Mouse (Mus musculus) neural tube, embryonic 15.5 days (tissue): Measurements from ENCODE around the gene Tmcc1. TPM values are rescaled to one million over a fixed set of nuclear protein-coding genes. Genes with fewer than 3 reads are reported as not detected.
A peak's percentile ranks its signal among the peaks of the same experiment; 100 is the strongest.
"Not testable (repeated sequence)": the region's sequence is repeated elsewhere in the genome, so short reads cannot be mapped to it uniquely, and the experiment has no call there.

ENCODE experiments used
- ATAC-seq: fragments of 200-750 bp; cut with Nextera tagmentation; 2 replicates; pipeline ENCODE4 v1.8.0; 2017; ENCODE audit warnings: mild to moderate bottlenecking, moderate TSS enrichment, moderate library complexity; ENCODE audit not compliant: low FRiP score
- H3K27ac ChIP-seq: fragments of 300-500 bp; sonication (generic); replicated peaks from 2 replicates; pipeline ENCODE4 v1.5.1; 2015; ENCODE audit warnings: mild to moderate bottlenecking, inconsistent platforms
- H3K27me3 ChIP-seq: fragments of 300-500 bp; sonication (generic); replicated peaks from 2 replicates; pipeline ENCODE4 v1.6.1; 2015; ENCODE audit warnings: inconsistent platforms
- H3K36me3 ChIP-seq: fragments of 300-500 bp; sonication (generic); 2 replicates; pipeline ENCODE4 v1.6.1; 2015; ENCODE audit warnings: inconsistent platforms
- H3K4me1 ChIP-seq: fragments of 300-500 bp; sonication (generic); 2 replicates; pipeline ENCODE4 v1.6.1; 2015; ENCODE audit warnings: inconsistent platforms
- H3K4me2 ChIP-seq: fragments of 300-500 bp; sonication (generic); 2 replicates; pipeline ENCODE4 v1.6.1; 2015; ENCODE audit warnings: inconsistent platforms, mild to moderate bottlenecking, moderate library complexity
- H3K4me3 ChIP-seq: fragments of 300-500 bp; sonication (generic); replicated peaks from 2 replicates; pipeline ENCODE4 v1.5.1; 2015; ENCODE audit warnings: mild to moderate bottlenecking, inconsistent platforms
- H3K9ac ChIP-seq: fragments of 300-500 bp; sonication (generic); replicated peaks from 2 replicates; pipeline ENCODE4 v1.6.1; 2015; ENCODE audit warnings: mild to moderate bottlenecking, inconsistent platforms
- H3K9me3 ChIP-seq: fragments of 300-500 bp; sonication (generic); replicated peaks from 2 replicates; pipeline ENCODE4 v1.6.1; 2016; ENCODE audit warnings: inconsistent platforms
- WGBS: fragments of 180-500 bp; shearing (Covaris S2); methylation state at CpG from one replicate; pipeline ENCODE4 v1.1.7; 2015; ENCODE audit warnings: mixed read lengths; 5-methylcytosine and 5-hydroxymethylcytosine counted together
- polyA plus RNA-seq: library from polyadenylated mRNA; unstranded; fragments of >200 nt; fragmentation: Nextera tagmentation; extraction: Ambion mirVana; gene quantifications from 2 replicates; pipeline ENCODE4 v1.2.1, GENCODE M21; 2015

Gene Tmcc1
- 23.2 and 25.2 TPM in 2 replicates for polyA plus RNA-seq

GRCm38 (mm10) chr6:116193394-116194393 lies at the start of gene Tmcc1:
Gene Tmcc1, minus strand, starts transcription at chr6:116193486.
- Histone ChIP-seq H3K27ac (peak within 1 kb of the TSS; percentile 86), H3K36me3 (no peaks in the 10 kb centered on the region), H3K9ac (peak within 1 kb of the TSS; percentile 91), H3K4me1 (peaks cover 34% of the 10 kb centered on the region), H3K27me3 (no peaks in the 10 kb centered on the region), H3K9me3 (no peaks in the 10 kb centered on the region), H3K4me2 (peak within 1 kb of the TSS; percentile 93), H3K4me3 (peak within 1 kb of the TSS; percentile 97)
- peak; percentile 92 for ATAC-seq
- under 1% methylated on average over 54 of the region's 68 CpGs for WGBS

- 81% methylated on average over 2 of the region's 2 CpGs for WGBS
- no peak overlapping the region for H3K9ac ChIP-seq
- no peak overlapping the region for H3K4me2 ChIP-seq
- ATAC-seq = no peak
- H3K36me3 ChIP-seq = peaks cover 74% of the 10 kb centered on the region
- H3K9me3 ChIP-seq = no peaks in the 10 kb centered on the region
- H3K4me1 ChIP-seq = no peaks in the 10 kb centered on the region
- H3K4me3 ChIP-seq = no peak overlapping the region
- no peak overlapping the region for H3K27ac ChIP-seq
- H3K27me3 ChIP-seq = no peaks in the 10 kb centered on the region
Observed at GRCm38 (mm10) chr6:116240371-116240770, 47.1 kb upstream of the Tmcc1 start.

GRCm38 (mm10) chr6:116238083-116238482 lies 44.8 kb upstream of the Tmcc1 start:
- Histone ChIP-seq H3K27ac (no peak overlapping the region), H3K4me1 (no peaks in the 10 kb centered on the region), H3K9me3 (no peaks in the 10 kb centered on the region), H3K9ac (no peak overlapping the region), H3K36me3 (peaks cover 75% of the 10 kb centered on the region), H3K4me2 (no peak overlapping the region), H3K4me3 (no peak overlapping the region), H3K27me3 (no peaks in the 10 kb centered on the region)
- 92% methylated on average over 5 of the region's 5 CpGs for WGBS
- no peak for ATAC-seq

- Histone ChIP-seq H3K4me2 (no peak overlapping the region), H3K9me3 (no peaks in the 10 kb centered on the region), H3K27ac (no peak overlapping the region), H3K9ac (no peak overlapping the region), H3K4me1 (no peaks in the 10 kb centered on the region), H3K36me3 (peaks cover 77% of the 10 kb centered on the region), H3K27me3 (no peaks in the 10 kb centered on the region), H3K4me3 (no peak overlapping the region)
- ATAC-seq = no peak
- 91% methylated on average over 5 of the region's 5 CpGs for WGBS
Observed at GRCm38 (mm10) chr6:116235336-116235735, 42.0 kb upstream of the Tmcc1 start.

- not testable (repeated sequence) for H3K4me3 ChIP-seq, ATAC-seq, H3K4me1 ChIP-seq, H3K27ac ChIP-seq, H3K27me3 ChIP-seq, H3K4me2 ChIP-seq, H3K9me3 ChIP-seq, H3K9ac ChIP-seq
- WGBS = 93% methylated on average over 2 of the region's 2 CpGs
- peaks cover 76% of the 10 kb centered on the region for H3K36me3 ChIP-seq
Observed at GRCm38 (mm10) chr6:116234821-116235220, 41.5 kb upstream of the Tmcc1 start.

DNA sequence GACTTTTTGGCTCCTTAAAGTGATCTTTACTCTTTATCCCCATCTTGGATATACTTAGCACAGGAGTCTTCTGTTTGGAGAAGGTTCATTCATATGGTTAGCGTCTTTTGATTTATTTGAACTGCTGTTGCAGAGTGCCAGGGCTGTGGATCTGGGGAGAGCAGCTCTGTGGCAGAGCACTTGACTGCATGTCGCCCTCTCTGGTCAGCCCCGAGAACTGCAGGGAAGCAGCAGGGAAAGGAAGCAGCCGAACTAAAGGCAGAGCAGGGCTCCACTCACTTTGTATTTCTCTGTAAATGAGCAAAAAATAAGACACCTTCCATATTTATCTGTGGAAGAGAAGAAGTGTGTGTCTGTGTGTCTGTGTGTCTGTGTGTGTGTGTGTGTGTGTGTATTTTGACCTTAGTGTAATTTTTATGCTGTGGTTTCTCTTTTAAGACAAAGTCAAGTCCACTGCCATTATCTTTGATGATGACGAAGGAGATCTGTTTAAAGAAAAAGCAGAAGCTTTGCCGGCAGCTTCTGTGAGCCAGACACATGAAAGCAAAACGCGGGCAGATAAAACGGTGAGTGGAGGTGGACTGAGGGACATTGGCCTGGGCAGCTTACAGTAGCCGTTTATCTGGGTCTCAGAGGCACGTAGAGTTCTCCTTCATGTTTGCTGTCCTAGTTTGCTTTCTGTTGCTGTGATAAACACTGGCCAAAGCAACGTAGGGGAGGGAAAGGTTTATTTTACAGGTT lies 35.7 kb upstream of the Tmcc1 start:
- no peak overlapping the region for H3K9ac ChIP-seq

GRCm38 (mm10) chr6:116227767-116228166 lies 34.5 kb upstream of the Tmcc1 start:
- Histone ChIP-seq H3K36me3 (peaks cover 73% of the 10 kb centered on the region), H3K9me3 (no peaks in the 10 kb centered on the region)
- whole genome bisulfite sequencing = 76% methylated on average over 11 of the region's 11 CpGs

More for the DNA sequence above, 35.7 kb upstream of the Tmcc1 start:
- no peaks in the 10 kb centered on the region for H3K9me3 ChIP-seq
- H3K4me1 ChIP-seq = no peaks in the 10 kb centered on the region
- H3K4me3 ChIP-seq = no peak overlapping the region
- 69% methylated on average over 12 of the region's 12 CpGs for WGBS
- no peaks in the 10 kb centered on the region for H3K27me3 ChIP-seq
- H3K4me2 ChIP-seq = no peak overlapping the region
- H3K27ac ChIP-seq = no peak overlapping the region
- H3K36me3 ChIP-seq = peaks cover 78% of the 10 kb centered on the region
- ATAC-seq = no peak

DNA sequence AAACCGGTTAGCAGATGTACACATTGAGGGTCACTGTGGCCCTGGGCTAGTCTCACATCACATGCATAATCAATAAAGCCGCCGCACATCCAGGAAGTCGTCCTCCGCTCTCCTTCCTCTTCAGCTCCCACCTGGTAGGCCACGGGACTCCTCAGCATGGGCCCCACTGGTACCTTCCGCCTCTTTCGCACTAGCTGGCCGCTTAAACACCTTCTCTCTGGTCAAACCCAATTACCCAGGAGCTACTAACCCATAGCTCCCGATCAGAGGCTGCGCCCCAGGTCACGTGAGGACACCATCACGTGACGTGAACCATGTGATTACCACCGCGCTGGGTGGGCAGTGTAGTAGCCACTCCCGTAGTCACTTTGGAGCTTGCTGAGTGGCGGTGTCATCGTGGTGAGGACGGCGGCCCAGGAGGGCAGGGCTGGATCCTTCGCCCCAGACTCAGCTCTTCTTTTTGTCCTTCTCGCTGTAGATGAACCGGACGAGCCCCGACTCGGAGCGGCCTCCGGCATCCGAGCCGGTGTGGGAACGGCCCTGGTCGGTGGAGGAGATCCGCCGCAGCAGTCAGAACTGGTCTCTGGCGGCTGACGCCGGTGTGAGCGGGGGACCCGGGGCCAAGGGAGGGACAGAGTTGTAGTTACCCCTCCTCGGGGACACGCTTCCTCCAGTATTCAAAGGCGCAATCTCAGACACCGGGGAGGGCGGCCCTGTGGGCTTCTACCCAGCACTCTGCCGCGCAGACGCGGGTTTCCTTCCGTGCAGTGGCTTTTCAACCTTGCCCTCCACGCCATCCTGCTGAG lies 14.6 kb upstream of the Tmcc1 start, which contains the start of gene Washc2:
Washc2 (plus strand) TSS at position 310 of the 806 bp plus-strand sequence.
- peaks cover 25% of the 10 kb centered on the region for H3K4me1 ChIP-seq
- H3K9me3 ChIP-seq = no peaks in the 10 kb centered on the region
- peak; percentile 98 for ATAC-seq
- no peaks in the 10 kb centered on the region for H3K27me3 ChIP-seq
- peak within 1 kb of the TSS; percentile 87 for H3K27ac ChIP-seq
- H3K9ac ChIP-seq = peak within 1 kb of the TSS; percentile 87
- peaks cover 18% of the 10 kb centered on the region for H3K36me3 ChIP-seq
- peak within 1 kb of the TSS; percentile 92 for H3K4me3 ChIP-seq
- WGBS = under 1% methylated on average over 51 of the region's 51 CpGs
- H3K4me2 ChIP-seq = peak within 1 kb of the TSS; percentile 81

More at GRCm38 (mm10) chr6:116227767-116228166, 34.5 kb upstream of the Tmcc1 start:
- no peak overlapping the region for H3K27ac ChIP-seq
- H3K4me2 ChIP-seq = no peak overlapping the region
- H3K4me1 ChIP-seq = no peaks in the 10 kb centered on the region
- no peaks in the 10 kb centered on the region for H3K27me3 ChIP-seq
- no peak overlapping the region for H3K9ac ChIP-seq
- ATAC-seq = no peak
- no peak overlapping the region for H3K4me3 ChIP-seq

GRCm38 (mm10) chr6:116199682-116200081 lies 6.4 kb upstream of the Tmcc1 start:
- Histone ChIP-seq H3K9me3 (no peaks in the 10 kb centered on the region), H3K4me2 (no peak overlapping the region), H3K4me1 (no peaks in the 10 kb centered on the region), H3K36me3 (no peaks in the 10 kb centered on the region), H3K4me3 (no peak overlapping the region), H3K27me3 (no peaks in the 10 kb centered on the region; the same call in 1 of the 2 replicates), H3K27ac (no peak overlapping the region), H3K9ac (no peak overlapping the region)
- no peak for ATAC-seq
- WGBS = 77% methylated on average over 2 of the region's 2 CpGs

DNA sequence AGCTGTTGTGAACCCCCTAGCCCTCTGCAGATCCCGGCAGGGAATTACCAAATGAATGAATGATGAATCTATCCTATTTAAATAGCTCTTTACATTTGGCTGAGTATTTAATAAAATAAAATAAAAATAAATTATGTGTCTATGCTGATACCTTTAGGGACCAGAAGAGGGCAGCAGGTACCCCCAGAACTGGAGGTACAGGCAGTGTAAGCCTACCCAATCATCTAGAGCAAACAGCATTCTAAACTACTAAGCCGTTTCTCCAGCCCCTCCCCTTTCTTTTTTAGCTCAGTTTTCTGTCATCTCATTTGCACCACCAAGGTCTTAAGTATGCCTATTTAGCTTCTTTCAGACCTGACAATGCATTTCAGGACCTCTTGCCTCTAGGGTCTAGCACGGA lies 4.9 kb upstream of the Tmcc1 start:
- ATAC-seq = no peak
- Histone ChIP-seq H3K4me1 (peaks cover 9% of the 10 kb centered on the region), H3K4me3 (no peak overlapping the region), H3K9me3 (no peaks in the 10 kb centered on the region), H3K27ac (no peak overlapping the region), H3K27me3 (no peaks in the 10 kb centered on the region; the same call in 1 of the 2 replicates), H3K9ac (no peak overlapping the region), H3K4me2 (no peak overlapping the region), H3K36me3 (no peaks in the 10 kb centered on the region)
- 35% methylated on average over 3 of the region's 3 CpGs for WGBS

DNA sequence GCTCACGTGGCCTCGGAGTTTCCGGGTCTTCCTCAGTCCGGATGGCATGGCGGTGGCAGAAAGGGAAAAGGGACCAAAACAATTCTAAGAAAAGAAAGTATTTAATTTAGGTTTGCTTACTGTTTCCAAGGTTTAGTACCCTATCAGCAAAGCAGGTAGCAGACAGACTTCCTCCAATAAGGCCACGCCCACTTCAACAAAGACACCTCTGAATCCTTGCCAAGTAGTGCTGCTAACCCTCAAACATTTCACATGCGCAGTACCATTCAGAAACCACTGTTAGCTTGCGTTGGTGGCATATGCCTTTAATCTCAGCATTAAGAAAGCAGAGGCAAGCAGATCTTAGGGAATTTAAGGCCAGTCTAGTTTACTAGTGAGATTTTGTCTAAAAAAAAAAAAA lies 2.5 kb upstream of the Tmcc1 start:
- Histone ChIP-seq H3K4me2 (no peak overlapping the region), H3K36me3 (no peaks in the 10 kb centered on the region), H3K4me3 (no peak overlapping the region), H3K9ac (no peak overlapping the region), H3K4me1 (peaks cover 25% of the 10 kb centered on the region), H3K27ac (no peak overlapping the region), H3K27me3 (no peaks in the 10 kb centered on the region; the same call in 1 of the 2 replicates), H3K9me3 (no peaks in the 10 kb centered on the region)
- WGBS = 79% methylated on average over 8 of the region's 8 CpGs
- ATAC-seq = no peak
